Mouse (Mus musculus): ENCODE results near the gene Cdc26. TPM values are rescaled to one million over a fixed set of nuclear protein-coding genes. Genes with fewer than 3 reads are reported as not detected.

Gene Cdc26
- polyA plus RNA-seq, 1 experiment from 2014 or later = 210 TPM

GRCm38 (mm10) chr4:62429616-62430015 lies 21.2 kb upstream of the Cdc26 start:
- Histone ChIP-seq H3K4me3 (no peak overlapping the region), H3K27ac (no peak overlapping the region), H3K9ac (no peak overlapping the region), H3K4me1 (no peaks in the 10 kb centered on the region), H3K36me3 (peaks cover 12% of the 10 kb centered on the region), H3K4me2 (replicated peaks) (no peak overlapping the region), H3K9me3 (no peaks in the 10 kb centered on the region), H3K27me3 (no peaks in the 10 kb centered on the region)
- 84% methylated on average over 9 of the region's 9 CpGs for WGBS
- ATAC-seq (ENCODE audit: insufficient number of reproducible peaks, insufficient read depth, low FRiP score, low TSS enrichment) = no peak

- H3K27me3 ChIP-seq = no peaks in the 10 kb centered on the region
- 77% methylated on average over 17 of the region's 17 CpGs for WGBS
- no peak overlapping the region for H3K27ac ChIP-seq
- no peak overlapping the region for H3K9ac ChIP-seq
- no peak overlapping the region for H3K4me2 ChIP-seq (replicated peaks)
- H3K4me1 ChIP-seq = no peaks in the 10 kb centered on the region
- no peak overlapping the region for H3K4me3 ChIP-seq
- ATAC-seq (ENCODE audit: insufficient number of reproducible peaks, insufficient read depth, low FRiP score, low TSS enrichment) = peak; percentile 49; the same call in 1 of the 2 replicates
- H3K9me3 ChIP-seq = no peaks in the 10 kb centered on the region
- peaks cover 24% of the 10 kb centered on the region for H3K36me3 ChIP-seq
These were observed 19.7 kb upstream of the Cdc26 start for GRCm38 (mm10) chr4:62427978-62428758.

- Histone ChIP-seq H3K4me2 (replicated peaks) (no peak overlapping the region), H3K27ac (no peak overlapping the region), H3K4me3 (no peak overlapping the region), H3K27me3 (no peaks in the 10 kb centered on the region), H3K4me1 (no peaks in the 10 kb centered on the region), H3K36me3 (peaks cover 46% of the 10 kb centered on the region), H3K9ac (no peak overlapping the region), H3K9me3 (no peaks in the 10 kb centered on the region)
- WGBS = 95% methylated on average over 4 of the region's 4 CpGs
- no peak for ATAC-seq (ENCODE audit: insufficient number of reproducible peaks, insufficient read depth, low FRiP score, low TSS enrichment)
These were observed 17.4 kb upstream of the Cdc26 start for GRCm38 (mm10) chr4:62425891-62426290.

- H3K27ac ChIP-seq = no peak overlapping the region
- no peak overlapping the region for H3K4me2 ChIP-seq (replicated peaks)
- H3K4me1 ChIP-seq = no peaks in the 10 kb centered on the region
- no peaks in the 10 kb centered on the region for H3K9me3 ChIP-seq
- 95% methylated on average over 6 of the region's 6 CpGs for WGBS
- no peaks in the 10 kb centered on the region for H3K27me3 ChIP-seq
- no peak overlapping the region for H3K4me3 ChIP-seq
- H3K9ac ChIP-seq = no peak overlapping the region
- peaks cover 98% of the 10 kb centered on the region for H3K36me3 ChIP-seq
- ATAC-seq (ENCODE audit: insufficient number of reproducible peaks, insufficient read depth, low FRiP score, low TSS enrichment) = no peak
These were observed 10.6 kb upstream of the Cdc26 start for GRCm38 (mm10) chr4:62419091-62419490.

GRCm38 (mm10) chr4:62418448-62418847 lies 10.0 kb upstream of the Cdc26 start:
- no peak overlapping the region for H3K4me3 ChIP-seq
- no peaks in the 10 kb centered on the region for H3K9me3 ChIP-seq
- no peak overlapping the region for H3K9ac ChIP-seq
- H3K4me1 ChIP-seq = no peaks in the 10 kb centered on the region
- no peak overlapping the region for H3K4me2 ChIP-seq (replicated peaks)
- no peak for ATAC-seq (ENCODE audit: insufficient number of reproducible peaks, insufficient read depth, low FRiP score, low TSS enrichment)
- peaks cover 97% of the 10 kb centered on the region for H3K36me3 ChIP-seq
- no peak overlapping the region for H3K27ac ChIP-seq
- 89% methylated on average over 8 of the region's 8 CpGs for WGBS
- no peaks in the 10 kb centered on the region for H3K27me3 ChIP-seq

- Histone ChIP-seq H3K9me3 (no peaks in the 10 kb centered on the region), H3K36me3 (peaks cover 53% of the 10 kb centered on the region)
These were observed 3.2 kb upstream of the Cdc26 start for GRCm38 (mm10) chr4:62411606-62412005.

GRCm38 (mm10) chr4:62410325-62410724 lies 1.9 kb upstream of the Cdc26 start:
- no peak overlapping the region for H3K27ac ChIP-seq
- no peak for ATAC-seq (ENCODE audit: insufficient number of reproducible peaks, insufficient read depth, low FRiP score, low TSS enrichment)
- H3K36me3 ChIP-seq = peaks cover 40% of the 10 kb centered on the region
- peak overlapping the region; percentile 69; the same call in 1 of the 2 replicates for H3K4me3 ChIP-seq
- no peaks in the 10 kb centered on the region for H3K9me3 ChIP-seq
- no peak overlapping the region for H3K9ac ChIP-seq
- 85% methylated on average over 2 of the region's 2 CpGs for WGBS
- H3K27me3 ChIP-seq = no peaks in the 10 kb centered on the region
- peak overlapping the region; percentile 82 for H3K4me2 ChIP-seq (replicated peaks)
- peaks cover 21% of the 10 kb centered on the region for H3K4me1 ChIP-seq

More at GRCm38 (mm10) chr4:62411606-62412005, 3.2 kb upstream of the Cdc26 start:
- no peak for ATAC-seq (ENCODE audit: insufficient number of reproducible peaks, insufficient read depth, low FRiP score, low TSS enrichment)
- no peak overlapping the region for H3K9ac ChIP-seq
- H3K4me2 ChIP-seq (replicated peaks) = no peak overlapping the region
- H3K27me3 ChIP-seq = no peaks in the 10 kb centered on the region
- no peak overlapping the region for H3K27ac ChIP-seq
- H3K4me3 ChIP-seq = no peak overlapping the region
- peaks cover 16% of the 10 kb centered on the region for H3K4me1 ChIP-seq
- 94% methylated on average over 10 of the region's 10 CpGs for WGBS

GRCm38 (mm10) chr4:62409615-62410014 lies 1.2 kb upstream of the Cdc26 start:
- no peak overlapping the region for H3K27ac ChIP-seq

GRCm38 (mm10) chr4:62407730-62408582 lies 486 bp downstream of the Cdc26 start:
- Histone ChIP-seq H3K4me2 (replicated peaks) (peak overlapping the region; percentile 51), H3K4me1 (peaks cover 26% of the 10 kb centered on the region), H3K4me3 (peak overlapping the region; percentile 69), H3K27me3 (no peaks in the 10 kb centered on the region), H3K27ac (peak overlapping the region; percentile 88), H3K9ac (peak overlapping the region; percentile 73), H3K9me3 (no peaks in the 10 kb centered on the region), H3K36me3 (peaks cover 26% of the 10 kb centered on the region)
- under 1% methylated on average over 35 of the region's 35 CpGs for WGBS
- ATAC-seq (ENCODE audit: insufficient number of reproducible peaks, insufficient read depth, low FRiP score, low TSS enrichment) = peak; percentile 53

More at GRCm38 (mm10) chr4:62409615-62410014, 1.2 kb upstream of the Cdc26 start:
- Histone ChIP-seq H3K36me3 (peaks cover 38% of the 10 kb centered on the region), H3K4me2 (replicated peaks) (peak overlapping the region; percentile 82), H3K9me3 (no peaks in the 10 kb centered on the region), H3K4me1 (peaks cover 25% of the 10 kb centered on the region), H3K27me3 (no peaks in the 10 kb centered on the region), H3K9ac (peak overlapping the region; percentile 83), H3K4me3 (peak overlapping the region; percentile 69)
- 35% methylated on average over 6 of the region's 6 CpGs for WGBS
- ATAC-seq (ENCODE audit: insufficient number of reproducible peaks, insufficient read depth, low FRiP score, low TSS enrichment) = no peak

- Histone ChIP-seq H3K9me3 (no peaks in the 10 kb centered on the region), H3K27ac (no peak overlapping the region), H3K27me3 (no peaks in the 10 kb centered on the region), H3K9ac (no peak overlapping the region), H3K4me1 (peaks cover 26% of the 10 kb centered on the region), H3K4me3 (no peak overlapping the region), H3K36me3 (peaks cover 25% of the 10 kb centered on the region), H3K4me2 (replicated peaks) (no peak overlapping the region; the same call in 1 of the 2 replicates)
- no peak for ATAC-seq (ENCODE audit: insufficient number of reproducible peaks, insufficient read depth, low FRiP score, low TSS enrichment)
- 90% methylated on average over 4 of the region's 4 CpGs for WGBS
These were observed 2.3 kb downstream of the Cdc26 start for GRCm38 (mm10) chr4:62406133-62406532.

- no peak overlapping the region for H3K4me2 ChIP-seq (replicated peaks)
- H3K4me1 ChIP-seq = no peaks in the 10 kb centered on the region
- no peaks in the 10 kb centered on the region for H3K27me3 ChIP-seq
- H3K9ac ChIP-seq = no peak overlapping the region
- ATAC-seq (ENCODE audit: insufficient number of reproducible peaks, insufficient read depth, low FRiP score, low TSS enrichment) = no peak
- H3K4me3 ChIP-seq = no peak overlapping the region
- no peak overlapping the region for H3K27ac ChIP-seq
- H3K9me3 ChIP-seq = no peaks in the 10 kb centered on the region
- H3K36me3 ChIP-seq = peaks cover 74% of the 10 kb centered on the region
- 96% methylated on average over 3 of the region's 3 CpGs for WGBS
These were observed 9.5 kb downstream of the Cdc26 start for GRCm38 (mm10) chr4:62398956-62399355.

Measured in embryonic facial prominence, embryonic 12.5 days (tissue).